Mouse (Mus musculus) fibroblast of lung, adult 2 months (primary cell): ENCODE measurements at regions not wholly inside any gene's neighbourhood (a gene's known extent, or its start where the extent isn't known, plus 50 kb on each side); places are given as distances from the start of the nearest gene placed in this dataset.
A peak's percentile ranks its signal among the peaks of the same experiment; 100 is the strongest.

Experiments
- DNase-seq: peaks from one replicate; pipeline ENCODE4 v3.0.0-alpha.2; 2011; ENCODE audit warnings: low read depth

- no peak for DNase-seq
Observed at GRCm38 (mm10) chr1:69470614-69471250, 216.3 kb downstream of the Ikzf2 start.

- DNase-seq, result no peak
Observed at GRCm38 (mm10) chr1:69469158-69469901, 217.7 kb downstream of the Ikzf2 start.

GRCm38 (mm10) chr1:69466534-69467275 lies 220.3 kb downstream of the Ikzf2 start:
- no peak for DNase-seq

- DNase-seq, result peak; percentile 36
Observed at GRCm38 (mm10) chr1:69461191-69461590, 225.9 kb downstream of the Ikzf2 start.

- DNase-seq, result no peak
Observed at GRCm38 (mm10) chr1:69459899-69460298, 227.1 kb downstream of the Ikzf2 start.

- no peak for DNase-seq
Observed at GRCm38 (mm10) chr1:69457471-69457870, 229.6 kb downstream of the Ikzf2 start.

GRCm38 (mm10) chr1:69453991-69454390 lies 233.1 kb downstream of the Ikzf2 start:
- DNase-seq, result no peak

GRCm38 (mm10) chr1:69452910-69453309 lies 234.1 kb downstream of the Ikzf2 start:
- no peak for DNase-seq

GRCm38 (mm10) chr1:69450455-69450854 lies 236.6 kb downstream of the Ikzf2 start:
- DNase-seq, result no peak

- no peak for DNase-seq
Observed at GRCm38 (mm10) chr1:69447276-69447675, 239.8 kb downstream of the Ikzf2 start.

- no peak for DNase-seq
Observed at GRCm38 (mm10) chr1:69444722-69445121, 242.3 kb downstream of the Ikzf2 start.

- DNase-seq, result no peak
Observed at GRCm38 (mm10) chr1:69443466-69443865, 243.6 kb downstream of the Ikzf2 start.

GRCm38 (mm10) chr1:69440564-69441334 lies 246.3 kb downstream of the Ikzf2 start:
- no peak for DNase-seq

GRCm38 (mm10) chr1:69437042-69437441 lies 250.0 kb downstream of the Ikzf2 start:
- DNase-seq, result no peak

- DNase-seq, result no peak
Observed at GRCm38 (mm10) chr1:69433655-69434357, 253.2 kb downstream of the Ikzf2 start.

GRCm38 (mm10) chr1:69430683-69431407 lies 256.2 kb downstream of the Ikzf2 start:
- DNase-seq, result no peak

GRCm38 (mm10) chr1:69429632-69430031 lies 257.4 kb downstream of the Ikzf2 start:
- DNase-seq, result no peak

GRCm38 (mm10) chr1:69397676-69398075 lies 289.4 kb downstream of the Ikzf2 start:
- DNase-seq, result no peak

GRCm38 (mm10) chr1:69382374-69382773 lies 274.5 kb upstream of the Erbb4 start:
- DNase-seq, result no peak

GRCm38 (mm10) chr1:69379741-69380140 lies 271.9 kb upstream of the Erbb4 start:
- no peak for DNase-seq
